Mouse (Mus musculus) stomach, embryonic 16.5 days (tissue): ENCODE measurements around the gene Gramd1b. TPM values are rescaled to one million over a fixed set of nuclear protein-coding genes. Genes with fewer than 3 reads are reported as not detected.

Source experiments
- ATAC-seq: fragments of 200-750 bp; cut with Nextera tagmentation; 2 replicates; pipeline ENCODE4 v1.8.0; 2017; ENCODE audit warnings: moderate number of reproducible peaks, moderate TSS enrichment; ENCODE audit not compliant: insufficient read depth, low FRiP score
- H3K27ac ChIP-seq: fragments of 300-500 bp; sonication (generic); 2 replicates; pipeline ENCODE4 v1.5.1; 2014; ENCODE audit warnings: low read length
- H3K27me3 ChIP-seq: fragments of 300-500 bp; sonication (generic); 2 replicates; pipeline ENCODE4 v1.6.1; 2014; ENCODE audit warnings: low read length, control low read depth, mixed read lengths; ENCODE audit not compliant: control insufficient read depth, insufficient read depth
- H3K36me3 ChIP-seq: fragments of 300-500 bp; sonication (generic); 2 replicates; pipeline ENCODE4 v1.6.1; 2014; ENCODE audit warnings: low read length; ENCODE audit not compliant: control insufficient read depth, insufficient read depth
- H3K4me1 ChIP-seq: fragments of 300-500 bp; sonication (generic); 2 replicates; pipeline ENCODE4 v1.6.1; 2014; ENCODE audit warnings: low read length, control low read depth, mixed read lengths; ENCODE audit not compliant: control insufficient read depth, insufficient read depth
- H3K4me2 ChIP-seq: fragments of 300-500 bp; sonication (generic); 2 replicates; pipeline ENCODE4 v1.6.1; 2014; ENCODE audit warnings: low read depth, low read length, mixed read lengths
- H3K4me3 ChIP-seq: fragments of 300-500 bp; sonication (generic); replicated peaks from 2 replicates; pipeline ENCODE4 v1.5.1; 2014; ENCODE audit warnings: mild to moderate bottlenecking, low read length
- H3K9ac ChIP-seq: fragments of 300-500 bp; sonication (generic); 2 replicates; pipeline ENCODE4 v1.6.1; 2014; ENCODE audit warnings: low read length
- H3K9me3 ChIP-seq: fragments of 300-500 bp; sonication (generic); replicated peaks from 2 replicates; pipeline ENCODE4 v1.6.1; 2016; ENCODE audit warnings: low read length, control low read depth; ENCODE audit not compliant: control insufficient read depth
- WGBS: fragments of 180-500 bp; shearing (Covaris S2); extraction: QIAGEN DNeasy Blood & Tissue Kit; methylation state at CpG from one replicate; pipeline ENCODE4 v1.1.7; 2014; 5-methylcytosine and 5-hydroxymethylcytosine counted together
- polyA plus RNA-seq: library from polyadenylated mRNA; unstranded; fragments of >200 nt; fragmentation: Nextera tagmentation; extraction: Ambion mirVana; gene quantifications from 2 replicates; pipeline ENCODE4 v1.2.1, GENCODE M21; 2015

Gene Gramd1b
- polyA plus RNA-seq, 1 experiment from 2014 or later, result 4.9 TPM

DNA sequence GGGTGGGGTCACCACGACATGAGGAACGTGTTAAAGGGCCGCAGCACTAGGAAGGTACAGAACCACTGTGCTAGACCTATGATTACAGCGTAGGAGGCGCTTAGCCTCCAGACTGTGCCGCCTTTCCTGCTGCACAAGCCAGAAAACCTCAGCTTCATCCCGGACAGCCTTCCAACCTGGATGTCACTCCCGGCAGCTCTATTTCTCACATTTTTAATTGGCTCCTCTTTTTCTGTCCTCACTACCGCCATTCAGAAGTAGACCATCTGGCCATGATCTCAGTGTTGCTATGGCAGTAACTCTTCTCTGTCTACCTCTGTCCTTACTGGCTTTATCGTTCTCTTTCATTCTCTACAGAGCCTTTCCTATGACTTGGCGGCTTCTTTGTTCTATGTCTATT is 126.5 kb downstream of the Gramd1b start:
- H3K9ac ChIP-seq, result no peak overlapping the region
- no peak overlapping the region for H3K4me2 ChIP-seq
- no peaks in the 10 kb centered on the region for H3K27me3 ChIP-seq
- no peak overlapping the region for H3K27ac ChIP-seq
- no peaks in the 10 kb centered on the region for H3K36me3 ChIP-seq
- H3K4me1 ChIP-seq, result no peaks in the 10 kb centered on the region
- no peak overlapping the region for H3K4me3 ChIP-seq
- WGBS, result 86% methylated on average over 11 of the region's 11 CpGs
- no peak for ATAC-seq
- H3K9me3 ChIP-seq, result no peaks in the 10 kb centered on the region

- H3K4me2 ChIP-seq, result no peak overlapping the region
- H3K27me3 ChIP-seq, result no peaks in the 10 kb centered on the region
- no peak overlapping the region for H3K9ac ChIP-seq
- no peaks in the 10 kb centered on the region for H3K4me1 ChIP-seq
- no peaks in the 10 kb centered on the region for H3K36me3 ChIP-seq
- H3K9me3 ChIP-seq, result no peaks in the 10 kb centered on the region
- no peak overlapping the region for H3K4me3 ChIP-seq
- WGBS, result 77% methylated on average over 7 of the region's 7 CpGs
- ATAC-seq, result no peak
- H3K27ac ChIP-seq, result no peak overlapping the region
Measured at GRCm38 (mm10) chr9:40403750-40404149, 127.4 kb downstream of the Gramd1b start.

- no peak overlapping the region for H3K9ac ChIP-seq
- no peaks in the 10 kb centered on the region for H3K9me3 ChIP-seq
- no peak for ATAC-seq
- no peaks in the 10 kb centered on the region for H3K36me3 ChIP-seq
- WGBS, result 85% methylated on average over 5 of the region's 5 CpGs
- H3K4me2 ChIP-seq, result no peak overlapping the region
- H3K27me3 ChIP-seq, result no peaks in the 10 kb centered on the region
- no peak overlapping the region for H3K4me3 ChIP-seq
- no peaks in the 10 kb centered on the region for H3K4me1 ChIP-seq
- no peak overlapping the region for H3K27ac ChIP-seq
Measured at GRCm38 (mm10) chr9:40401818-40402217, 129.4 kb downstream of the Gramd1b start.

DNA sequence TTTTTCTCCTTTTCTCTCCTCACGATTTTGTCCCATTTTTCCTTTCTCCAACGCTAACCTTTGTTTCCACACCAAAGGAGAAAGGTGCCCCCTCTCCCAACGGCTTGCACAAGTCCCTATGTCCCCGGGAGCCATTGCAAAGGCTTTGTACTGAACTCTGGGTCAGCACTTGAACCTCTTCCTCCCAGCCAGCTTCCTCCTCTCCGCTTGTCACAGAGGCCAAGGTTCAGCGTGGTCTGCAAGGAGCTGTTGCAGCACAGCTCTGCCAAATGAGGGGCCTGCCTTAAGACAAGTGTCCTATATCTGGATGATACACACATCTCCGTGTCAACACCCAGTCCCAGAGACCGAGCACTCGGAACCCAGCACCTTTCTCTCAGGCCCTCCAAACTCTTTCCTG is 130.3 kb downstream of the Gramd1b start:
- 74% methylated on average over 9 of the region's 9 CpGs for WGBS
- Histone ChIP-seq H3K27ac (no peak overlapping the region), H3K4me1 (no peaks in the 10 kb centered on the region), H3K9me3 (no peaks in the 10 kb centered on the region), H3K9ac (no peak overlapping the region), H3K27me3 (no peaks in the 10 kb centered on the region), H3K4me3 (no peak overlapping the region), H3K4me2 (no peak overlapping the region), H3K36me3 (no peaks in the 10 kb centered on the region)
- no peak for ATAC-seq

DNA sequence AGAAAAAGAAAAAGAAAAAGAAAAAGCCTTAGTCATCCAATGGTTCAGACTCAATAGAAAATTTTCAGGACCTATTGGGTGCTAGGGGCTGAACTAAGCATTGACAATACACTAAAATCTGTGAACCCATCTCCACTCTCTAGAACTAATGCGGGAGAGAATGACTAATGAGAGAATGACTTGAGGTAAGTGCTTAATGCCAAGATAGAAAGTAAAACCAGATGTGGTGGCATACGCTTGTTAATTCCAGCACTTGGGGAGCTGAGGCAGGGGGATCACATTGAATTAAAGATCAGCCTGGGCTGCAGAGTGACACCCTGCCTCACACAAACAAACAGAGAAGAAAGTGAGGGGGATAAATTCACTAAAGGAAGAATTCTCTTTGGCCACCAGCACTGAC is 131.0 kb downstream of the Gramd1b start:
- Histone ChIP-seq H3K4me3 (no peak overlapping the region), H3K27me3 (no peaks in the 10 kb centered on the region), H3K4me2 (no peak overlapping the region), H3K27ac (no peak overlapping the region), H3K36me3 (no peaks in the 10 kb centered on the region), H3K9ac (no peak overlapping the region), H3K4me1 (no peaks in the 10 kb centered on the region), H3K9me3 (no peaks in the 10 kb centered on the region)
- WGBS, result 80% methylated on average over 2 of the region's 2 CpGs
- no peak for ATAC-seq

- ATAC-seq, result no peak
Measured at GRCm38 (mm10) chr9:40399359-40399932, 131.7 kb downstream of the Gramd1b start.

DNA sequence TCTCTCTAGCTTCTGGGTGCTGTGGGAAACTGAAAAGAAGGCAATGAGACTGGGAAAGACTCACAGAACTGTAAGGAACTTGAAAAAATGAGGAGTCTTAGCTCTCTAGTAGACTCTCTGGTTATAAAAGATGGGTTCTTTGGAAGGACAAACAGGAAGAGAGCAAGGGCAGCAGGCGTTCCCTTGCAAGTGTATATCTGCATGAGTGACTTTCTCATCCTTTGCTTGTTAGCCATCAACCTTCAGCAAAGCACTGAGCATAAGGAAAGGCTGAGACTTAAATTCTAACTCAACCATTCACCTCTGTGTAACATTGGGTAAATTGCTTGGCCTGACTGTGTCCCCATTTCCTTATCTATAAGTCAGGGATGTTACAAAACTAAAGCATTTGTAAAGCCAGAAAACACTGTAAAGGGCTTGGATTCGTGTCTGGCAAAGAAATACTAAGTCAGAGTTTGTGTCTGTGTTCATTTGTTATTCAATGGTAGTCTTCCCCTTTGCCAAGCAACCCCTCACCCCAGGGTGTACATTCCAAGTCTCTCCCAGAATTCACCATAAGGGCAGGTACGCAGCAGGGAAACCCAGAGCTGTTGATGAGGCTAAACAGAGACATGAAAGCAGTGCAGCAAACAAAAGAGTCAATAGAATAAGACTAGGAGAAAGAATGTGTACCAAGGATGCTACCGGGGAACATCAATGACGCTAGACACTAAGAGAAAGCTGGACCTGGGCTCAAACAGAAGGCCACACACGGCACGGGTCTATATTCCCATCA is 133.5 kb downstream of the Gramd1b start:
- no peak overlapping the region for H3K9ac ChIP-seq
- no peak overlapping the region for H3K4me3 ChIP-seq
- ATAC-seq, result no peak
- H3K27me3 ChIP-seq, result no peaks in the 10 kb centered on the region
- H3K4me1 ChIP-seq, result peaks cover 2% of the 10 kb centered on the region; the same call in 1 of the 2 replicates
- no peak overlapping the region for H3K4me2 ChIP-seq
- 76% methylated on average over 7 of the region's 7 CpGs for WGBS
- no peak overlapping the region for H3K27ac ChIP-seq
- no peaks in the 10 kb centered on the region for H3K9me3 ChIP-seq
- H3K36me3 ChIP-seq, result no peaks in the 10 kb centered on the region

More at GRCm38 (mm10) chr9:40399359-40399932, 131.7 kb downstream of the Gramd1b start:
- Histone ChIP-seq H3K27ac (no peak overlapping the region), H3K27me3 (no peaks in the 10 kb centered on the region), H3K4me1 (no peaks in the 10 kb centered on the region), H3K4me3 (no peak overlapping the region), H3K9ac (no peak overlapping the region), H3K4me2 (no peak overlapping the region), H3K36me3 (no peaks in the 10 kb centered on the region), H3K9me3 (no peaks in the 10 kb centered on the region)
- 77% methylated on average over 6 of the region's 6 CpGs for WGBS

DNA sequence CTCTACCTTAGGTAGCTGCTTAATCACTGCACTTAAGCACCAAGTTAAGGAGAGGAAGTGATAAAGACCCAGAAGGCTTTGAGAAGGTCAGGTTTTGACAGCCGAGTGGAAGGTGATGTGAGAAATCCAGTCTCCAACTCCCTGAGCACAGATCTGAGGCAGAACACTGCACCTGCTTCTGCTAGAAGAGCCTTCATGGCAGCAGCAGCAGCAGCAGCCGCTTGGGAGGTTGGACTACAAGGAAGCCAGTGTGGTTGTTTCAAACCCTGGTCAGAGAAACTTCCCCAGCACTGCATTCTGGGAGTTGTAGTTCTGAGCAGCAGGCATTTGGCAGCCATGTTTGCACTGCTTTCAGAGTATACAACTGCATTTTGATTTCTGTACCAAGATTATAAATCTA is 134.1 kb downstream of the Gramd1b start:
- peak overlapping the region; percentile 57 for H3K9ac ChIP-seq
- H3K9me3 ChIP-seq, result no peaks in the 10 kb centered on the region
- H3K4me2 ChIP-seq, result peak overlapping the region; percentile 36
- WGBS, result 20% methylated on average over 2 of the region's 2 CpGs
- no peak overlapping the region for H3K27ac ChIP-seq
- H3K4me1 ChIP-seq, result peaks cover 7% of the 10 kb centered on the region
- H3K27me3 ChIP-seq, result no peaks in the 10 kb centered on the region
- H3K36me3 ChIP-seq, result no peaks in the 10 kb centered on the region
- H3K4me3 ChIP-seq, result peak overlapping the region; percentile 31
- peak; percentile 72; the same call in 1 of the 2 replicates for ATAC-seq

DNA sequence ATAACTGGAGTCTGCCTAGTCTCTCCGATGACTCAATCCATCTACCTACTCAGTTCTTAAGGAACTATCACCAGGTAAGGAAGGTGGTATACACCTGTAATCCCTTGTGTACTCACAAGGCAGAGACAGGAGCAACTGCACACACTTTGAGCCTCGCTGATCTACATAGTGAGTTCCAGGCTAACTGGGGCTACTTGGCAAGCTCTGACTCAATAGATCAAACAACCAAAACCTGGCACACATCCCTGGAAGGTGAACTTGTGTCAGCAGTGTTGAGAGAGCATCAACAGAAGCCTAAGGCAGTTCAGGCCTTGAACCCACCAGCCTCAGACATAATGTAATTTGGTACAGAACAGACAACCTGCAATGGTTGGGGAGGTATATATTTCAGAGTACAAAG is 135.0 kb downstream of the Gramd1b start:
- H3K9ac ChIP-seq, result no peak overlapping the region
- WGBS, result 92% methylated on average over 2 of the region's 2 CpGs
- no peaks in the 10 kb centered on the region for H3K36me3 ChIP-seq
- no peak for ATAC-seq
- no peak overlapping the region for H3K4me3 ChIP-seq
- no peak overlapping the region for H3K27ac ChIP-seq
- no peak overlapping the region for H3K4me2 ChIP-seq
- no peaks in the 10 kb centered on the region for H3K9me3 ChIP-seq
- peaks cover 13% of the 10 kb centered on the region for H3K4me1 ChIP-seq
- H3K27me3 ChIP-seq, result no peaks in the 10 kb centered on the region
